Mouse (Mus musculus): Measurements from ENCODE around the gene Tex47. TPM values are rescaled to one million over a fixed set of nuclear protein-coding genes. Genes with fewer than 3 reads are reported as not detected.

Gene Tex47
- 0.09 TPM in 1 of 2 replicates, not detected in the other for polyA plus RNA-seq (2016; fragmentation: Nextera tagmentation; extraction: Ambion mirVana)

DNA sequence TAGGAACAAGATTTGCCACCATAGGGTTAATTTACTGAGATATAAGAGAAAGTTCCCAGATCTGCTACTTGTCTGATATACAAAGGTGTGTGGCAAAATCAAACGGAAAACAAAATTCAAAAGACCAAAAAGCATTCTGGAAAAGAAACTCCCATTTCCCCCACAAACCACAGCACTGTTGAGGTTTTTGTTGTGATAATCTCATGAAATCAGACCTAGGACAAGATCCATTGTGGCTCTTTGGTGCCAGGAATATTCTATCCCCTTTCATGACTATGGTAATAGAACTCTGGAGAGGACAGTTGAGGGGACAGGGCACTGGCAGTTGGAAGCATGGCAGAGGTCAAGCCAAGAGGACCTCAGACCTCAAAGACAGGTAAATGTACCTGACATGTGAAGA lies at the start of gene Tex47:
Gene Tex47 (plus strand): TSS at position 301 of the 400 bp plus-strand sequence.
- no peaks in the 10 kb centered on the region for H3K9me3 ChIP-seq
- H3K36me3 ChIP-seq (replicated peaks), result no peaks in the 10 kb centered on the region
- no peak for DNase-seq (ENCODE audit: extremely low spot score, low spot score)
- WGBS, result 91% methylated on average over 1 of the region's 1 CpGs
- no peak within 1 kb of the TSS for H3K4me3 ChIP-seq
- no peaks in the 10 kb centered on the region for H3K4me1 ChIP-seq
- H3K27me3 ChIP-seq (ENCODE audit: poor library complexity, severe bottlenecking), result no peaks in the 10 kb centered on the region
- no peak within 1 kb of the TSS for H3K27ac ChIP-seq

DNA sequence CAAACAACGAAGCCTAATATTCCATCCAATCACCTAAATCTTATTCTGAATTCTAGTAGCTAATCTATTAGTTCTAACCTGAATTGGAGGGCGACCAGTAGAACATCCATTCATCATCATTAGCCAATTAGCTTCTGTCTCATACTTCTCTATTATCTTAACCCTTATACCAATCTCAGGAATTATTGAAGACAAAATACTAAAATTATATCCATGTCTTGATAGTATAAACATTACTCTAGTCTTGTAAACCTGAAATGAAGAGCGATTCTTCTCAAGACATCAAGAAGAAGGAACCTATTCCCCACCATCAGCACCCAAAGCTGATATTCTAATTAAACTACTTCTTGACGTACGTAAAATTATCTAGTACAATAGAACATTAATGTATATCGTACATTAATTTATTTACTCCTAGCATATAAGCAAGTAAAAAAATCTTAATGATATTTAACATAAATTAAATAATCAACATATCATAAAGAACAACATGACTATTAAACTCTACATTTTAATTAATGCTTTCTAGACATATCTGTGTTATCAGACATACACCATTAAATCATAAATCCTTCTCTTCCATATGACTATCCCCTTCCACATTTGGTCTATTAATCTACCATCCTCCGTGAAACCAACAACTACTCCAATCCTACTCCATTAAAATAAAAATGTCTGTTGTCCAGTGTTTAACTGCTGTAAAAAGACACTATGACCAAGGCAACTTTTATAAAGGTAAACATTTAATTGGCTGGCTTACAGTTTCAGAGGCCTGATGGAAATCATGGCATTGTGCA lies 27.1 kb upstream of the Tex47 start:
- Histone ChIP-seq H3K4me1 (no peaks in the 10 kb centered on the region), H3K9me3 (no peaks in the 10 kb centered on the region), H3K36me3 (replicated peaks) (no peaks in the 10 kb centered on the region), H3K27ac (no peak overlapping the region), H3K27me3 (ENCODE audit: poor library complexity, severe bottlenecking) (no peaks in the 10 kb centered on the region), H3K4me3 (no peak overlapping the region)
- WGBS, result 93% methylated on average over 7 of the region's 7 CpGs
- DNase-seq (ENCODE audit: extremely low spot score, low spot score), result no peak

DNA sequence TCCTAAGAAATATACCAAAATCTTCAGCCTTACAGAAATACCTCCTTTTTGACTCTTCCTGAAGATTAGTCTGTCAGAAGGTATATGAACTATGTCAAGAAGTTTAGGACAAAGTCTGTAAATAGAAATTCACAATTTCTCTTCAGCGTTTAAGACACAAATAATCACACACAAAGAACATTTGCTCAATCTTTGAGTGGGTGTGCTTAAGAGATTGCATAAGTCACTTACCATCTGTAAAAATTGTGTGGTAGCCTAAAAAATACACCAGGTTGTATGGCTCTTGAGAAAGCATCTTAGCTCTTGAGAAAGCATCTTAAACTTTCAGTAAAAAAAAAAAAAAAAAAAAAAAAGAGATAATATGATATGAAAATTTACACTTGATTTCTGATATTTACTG lies 19.6 kb upstream of the Tex47 start:
- H3K27me3 ChIP-seq (ENCODE audit: poor library complexity, severe bottlenecking), result no peaks in the 10 kb centered on the region
- H3K36me3 ChIP-seq (replicated peaks), result no peaks in the 10 kb centered on the region
- H3K4me1 ChIP-seq, result no peaks in the 10 kb centered on the region
- no peak overlapping the region for H3K27ac ChIP-seq
- no peaks in the 10 kb centered on the region for H3K9me3 ChIP-seq
- WGBS, result 86% methylated on average over 1 of the region's 1 CpGs
- H3K4me3 ChIP-seq, result no peak overlapping the region
- DNase-seq (ENCODE audit: extremely low spot score, low spot score), result no peak

DNA sequence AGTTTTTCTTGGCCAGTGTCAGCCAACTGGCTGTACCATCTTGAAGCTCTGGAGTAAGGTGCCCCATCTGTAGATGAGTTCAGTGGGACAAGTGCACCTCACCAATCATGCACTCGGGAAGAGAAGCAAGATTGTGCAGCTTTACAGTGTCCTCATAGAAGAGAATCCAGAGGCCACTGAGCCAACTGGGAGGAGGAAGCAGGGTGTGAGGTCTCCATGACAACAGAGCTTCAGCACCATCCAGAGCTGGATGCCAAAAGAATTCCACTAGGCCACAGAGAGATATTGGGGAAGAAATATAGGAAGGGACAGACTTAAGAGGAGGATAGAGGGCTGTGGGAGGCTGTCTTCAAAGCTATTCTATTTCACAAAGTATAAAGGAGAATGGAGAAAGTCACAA lies 950 bp upstream of the Tex47 start:
- Histone ChIP-seq H3K4me1 (no peaks in the 10 kb centered on the region), H3K27me3 (ENCODE audit: poor library complexity, severe bottlenecking) (no peaks in the 10 kb centered on the region), H3K27ac (no peak overlapping the region), H3K9me3 (no peaks in the 10 kb centered on the region), H3K4me3 (no peak overlapping the region), H3K36me3 (replicated peaks) (no peaks in the 10 kb centered on the region)
- 64% methylated on average over 1 of the region's 1 CpGs for WGBS
- DNase-seq (ENCODE audit: extremely low spot score, low spot score), result no peak

GRCm38 (mm10) chr5:7325594-7325993 lies 21.7 kb downstream of the Tex47 start:
- H3K4me1 ChIP-seq, result no peaks in the 10 kb centered on the region
- H3K36me3 ChIP-seq (replicated peaks), result no peaks in the 10 kb centered on the region
- H3K27ac ChIP-seq, result no peak overlapping the region
- 83% methylated on average over 4 of the region's 4 CpGs for WGBS
- no peak for DNase-seq (ENCODE audit: extremely low spot score, low spot score)
- no peak overlapping the region for H3K4me3 ChIP-seq
- no peaks in the 10 kb centered on the region for H3K27me3 ChIP-seq (ENCODE audit: poor library complexity, severe bottlenecking)
- H3K9me3 ChIP-seq, result no peaks in the 10 kb centered on the region

- Histone ChIP-seq H3K4me3 (peak within 1 kb of the TSS; percentile 71), H3K9me3 (no peaks in the 10 kb centered on the region), H3K27me3 (ENCODE audit: poor library complexity, severe bottlenecking) (peaks cover 11% of the 10 kb centered on the region; the same call in 1 of the 2 replicates), H3K27ac (peak within 1 kb of the TSS; percentile 67), H3K4me1 (peaks cover 16% of the 10 kb centered on the region), H3K36me3 (replicated peaks) (no peaks in the 10 kb centered on the region)
- peak; percentile 57 for DNase-seq (ENCODE audit: extremely low spot score, low spot score)
- under 1% methylated on average over 50 of the region's 50 CpGs for WGBS
These were observed 40.5 kb downstream of the Tex47 start, which contains the start of gene Zfp804b for GRCm38 (mm10) chr5:7344145-7345010. Zfp804b (minus strand) TSS chr5:7344756.

DNA sequence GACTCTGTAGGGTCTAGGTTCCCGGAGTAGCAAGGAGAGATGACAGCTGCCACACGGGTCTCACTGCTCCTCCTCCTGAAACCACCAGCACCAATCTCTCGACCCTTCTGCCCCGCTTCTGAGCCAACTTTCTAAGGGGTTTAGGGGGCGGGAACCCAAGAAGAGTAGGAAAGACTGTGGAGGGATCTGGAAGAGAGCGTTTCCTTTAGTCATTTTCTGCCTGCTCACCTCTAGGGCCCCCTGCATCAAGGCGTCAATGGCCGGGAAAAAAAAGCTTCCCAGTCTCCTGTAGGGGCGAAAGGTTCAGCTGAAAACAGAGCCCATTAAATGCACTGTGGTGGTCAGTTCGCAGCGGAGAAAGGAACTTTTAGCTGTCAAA lies 41.1 kb downstream of the Tex47 start:
- DNase-seq (ENCODE audit: extremely low spot score, low spot score), result no peak
- H3K4me1 ChIP-seq, result peaks cover 16% of the 10 kb centered on the region
- H3K9me3 ChIP-seq, result no peaks in the 10 kb centered on the region
- 0% methylated on average over 11 of the region's 11 CpGs for WGBS
- H3K27me3 ChIP-seq (ENCODE audit: poor library complexity, severe bottlenecking), result peaks cover 11% of the 10 kb centered on the region; the same call in 1 of the 2 replicates
- H3K4me3 ChIP-seq, result peak overlapping the region; percentile 71
- H3K27ac ChIP-seq, result peak overlapping the region; percentile 67; the same call in 1 of the 2 replicates
- H3K36me3 ChIP-seq (replicated peaks), result no peaks in the 10 kb centered on the region

Other genes with a start within 250 kb of the Tex47 start
- gene Zfp804b, start 40.6 kb downstream of the Tex47 start, polyA plus RNA-seq (2016; fragmentation: Nextera tagmentation; extraction: Ambion mirVana), result 0.16 and 0.21 TPM in 2 replicates